Mouse (Mus musculus): ENCODE results near the gene Egfr.

Gene Egfr

DNA sequence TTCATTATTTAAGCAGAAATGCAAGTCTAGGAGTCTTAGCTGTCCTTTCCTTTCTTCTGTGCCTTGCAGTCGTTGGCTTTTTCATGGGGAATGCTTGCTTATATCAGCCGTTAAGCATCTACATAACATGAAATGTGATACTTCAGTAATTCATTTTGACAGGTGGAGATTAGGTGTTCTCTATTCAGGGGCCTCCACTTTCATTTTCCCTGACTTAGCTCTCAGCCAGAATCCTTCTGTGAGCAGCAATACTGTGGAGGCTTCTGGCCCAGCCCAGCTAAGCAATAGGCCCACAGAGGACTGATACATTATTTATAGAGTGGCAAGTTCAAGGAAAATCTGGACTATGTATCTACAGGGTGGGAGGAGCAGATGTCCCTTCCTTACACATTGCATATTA lies 25.0 kb downstream of the Egfr start:
- no peak for DNase-seq (ENCODE audit: low read depth)

DNA sequence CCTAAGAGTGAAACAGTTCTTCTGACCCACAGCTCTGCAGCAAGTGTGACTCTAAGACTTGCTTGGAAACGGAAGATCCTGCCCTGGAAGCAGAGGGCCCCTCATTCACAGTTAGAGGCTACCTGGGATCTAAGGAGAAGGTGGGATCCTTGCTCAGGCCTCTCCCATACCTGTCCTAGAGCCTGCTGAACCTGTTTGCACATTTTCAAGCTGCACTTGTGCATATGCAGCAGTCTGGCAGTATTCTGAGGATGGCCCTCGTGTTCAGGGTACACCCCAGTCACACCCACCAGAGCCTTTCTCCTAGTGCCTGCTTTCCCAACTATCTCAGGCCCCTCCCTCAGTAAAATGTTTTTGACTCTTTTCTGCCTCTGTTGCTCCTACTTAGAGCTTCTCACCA lies 29.6 kb downstream of the Egfr start:
- DNase-seq (ENCODE audit: low read depth) = no peak

DNA sequence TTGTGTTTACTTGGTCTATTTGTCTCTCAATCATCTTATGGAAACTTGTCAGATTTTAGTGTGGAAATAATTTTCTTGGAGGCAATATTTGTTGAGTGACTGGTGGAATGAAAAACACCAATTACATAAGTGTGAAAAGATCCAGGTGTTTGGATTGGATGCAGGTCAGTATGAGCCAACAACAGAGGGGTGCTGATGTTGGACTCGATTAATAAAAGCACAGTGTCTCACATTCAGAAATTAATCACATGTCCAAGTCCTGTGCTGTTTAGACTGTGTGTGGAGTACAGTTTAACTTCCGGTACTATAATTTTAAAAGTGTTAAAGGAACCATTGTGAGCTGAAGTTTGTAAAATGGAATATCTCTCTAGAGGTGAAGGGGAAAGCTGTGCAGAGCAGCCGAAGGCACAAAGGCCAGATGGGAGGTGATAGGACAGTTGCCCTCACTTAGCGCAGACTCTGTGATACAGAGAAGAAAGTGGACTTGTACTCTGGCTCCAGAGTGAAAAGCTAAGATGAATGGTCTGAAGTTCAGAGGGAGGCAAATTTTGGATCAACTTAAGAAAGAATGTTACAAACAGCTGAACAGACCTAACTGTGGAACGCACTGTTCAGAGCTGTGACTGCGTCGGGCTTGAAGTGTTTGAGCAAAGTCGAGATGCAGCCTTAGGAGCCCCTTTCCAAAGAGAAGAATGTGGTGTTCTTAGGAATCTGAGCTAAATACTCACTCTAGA lies 32.1 kb downstream of the Egfr start:
- no peak for DNase-seq (ENCODE audit: low read depth)

DNA sequence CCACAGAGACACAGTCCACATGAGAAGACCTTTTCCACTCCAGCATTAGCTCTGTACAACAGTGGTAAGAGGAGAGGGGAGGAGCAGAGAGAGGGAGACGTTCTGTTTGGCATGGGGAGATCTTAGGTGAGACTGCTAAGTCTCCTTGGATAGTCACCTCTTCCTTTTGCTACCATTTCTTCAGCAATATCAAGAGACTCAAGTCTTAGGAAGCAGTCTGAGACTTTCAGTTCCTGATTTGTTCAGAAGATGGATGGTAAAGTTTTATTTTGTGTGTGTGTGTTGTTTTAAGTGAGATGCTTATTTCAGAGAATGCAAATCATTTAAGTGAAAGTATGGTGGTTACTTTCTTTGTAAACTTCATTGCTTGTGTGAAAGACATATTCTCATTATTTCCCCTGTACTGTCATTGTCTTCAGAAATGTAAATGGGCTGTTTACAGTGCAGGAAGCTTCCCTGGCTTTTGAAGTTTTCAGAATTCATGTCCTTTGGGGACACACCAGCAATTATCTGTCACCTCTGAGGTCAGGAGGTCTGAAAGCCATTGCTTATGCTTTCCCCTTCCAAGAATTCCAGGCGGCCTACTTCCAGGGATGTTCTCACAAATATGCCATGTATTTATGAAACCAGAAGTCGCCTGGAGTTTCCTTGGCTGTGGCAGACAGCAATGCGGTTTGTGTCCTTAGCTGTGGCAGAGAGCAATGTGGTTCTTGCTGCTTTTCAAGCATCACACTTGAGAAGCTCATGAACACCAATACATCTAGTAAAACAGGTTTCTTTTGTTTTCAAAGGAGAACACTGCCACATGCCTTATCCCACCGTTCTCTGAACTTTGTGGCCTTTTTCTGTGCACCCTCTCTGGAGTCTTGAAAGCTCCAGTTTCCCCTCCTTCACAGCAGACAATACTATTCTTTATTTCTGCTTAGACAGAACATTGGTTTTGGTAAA lies 40.9 kb downstream of the Egfr start:
- DNase-seq (ENCODE audit: low read depth) = no peak

DNA sequence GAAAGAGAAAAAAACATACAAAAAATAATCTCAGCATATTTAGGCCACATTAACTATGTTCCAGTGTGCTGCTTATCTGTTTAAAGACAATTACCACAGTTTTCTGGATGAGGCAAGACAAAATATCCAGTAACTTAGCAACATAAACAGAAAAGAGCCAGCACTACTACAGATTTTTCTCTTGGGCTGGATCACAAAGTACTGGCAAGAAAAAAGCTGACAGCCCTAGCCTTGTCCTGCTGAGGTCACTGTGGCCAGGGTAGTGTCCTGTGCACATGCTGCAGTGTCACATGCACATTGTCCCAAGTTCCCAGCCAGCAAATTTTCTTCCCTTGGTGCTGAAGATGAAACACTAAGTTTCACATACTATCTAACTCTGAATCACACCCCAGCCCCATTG lies 43.0 kb downstream of the Egfr start:
- DNase-seq (ENCODE audit: low read depth) = no peak

DNA sequence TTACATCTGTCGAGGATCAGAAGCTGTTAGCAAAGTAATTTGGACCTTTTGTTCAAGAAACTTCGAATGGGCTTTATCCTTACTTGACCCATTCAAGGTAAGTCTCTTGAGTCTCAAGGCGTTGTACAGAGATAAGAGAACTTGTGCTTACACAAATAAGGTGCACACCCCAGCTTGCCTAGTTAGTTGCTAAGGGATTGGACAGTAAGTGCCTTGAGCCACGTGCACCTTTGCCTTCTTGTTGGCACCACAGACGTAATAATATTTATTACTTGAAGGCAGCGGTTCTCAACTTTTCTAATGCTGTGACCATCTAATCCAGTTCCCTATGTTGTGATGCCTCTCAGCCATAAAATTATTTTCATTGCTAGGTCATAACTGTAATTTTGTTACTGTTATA lies 43.5 kb downstream of the Egfr start:
- DNase-seq (ENCODE audit: low read depth) = no peak

DNA sequence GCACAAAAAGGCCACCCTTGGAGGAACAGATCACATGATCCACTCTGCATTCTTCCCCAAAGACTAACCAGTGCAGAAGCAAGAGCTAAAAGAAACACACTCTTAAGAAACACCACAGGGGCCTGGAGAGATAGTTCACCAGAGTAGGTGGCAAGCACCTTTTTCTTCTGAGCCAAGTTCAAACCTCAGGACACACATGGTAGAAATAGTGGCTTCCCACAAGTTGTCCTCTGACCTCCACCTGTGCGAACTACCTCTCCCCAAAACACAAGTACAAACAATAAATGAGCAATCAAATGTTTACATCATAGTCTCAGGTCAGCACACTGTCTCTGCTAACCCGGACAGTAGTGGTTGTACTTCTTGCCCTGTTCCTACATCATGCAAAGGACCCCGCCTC lies 45.5 kb downstream of the Egfr start:
- DNase-seq (ENCODE audit: low read depth) = no peak

DNA sequence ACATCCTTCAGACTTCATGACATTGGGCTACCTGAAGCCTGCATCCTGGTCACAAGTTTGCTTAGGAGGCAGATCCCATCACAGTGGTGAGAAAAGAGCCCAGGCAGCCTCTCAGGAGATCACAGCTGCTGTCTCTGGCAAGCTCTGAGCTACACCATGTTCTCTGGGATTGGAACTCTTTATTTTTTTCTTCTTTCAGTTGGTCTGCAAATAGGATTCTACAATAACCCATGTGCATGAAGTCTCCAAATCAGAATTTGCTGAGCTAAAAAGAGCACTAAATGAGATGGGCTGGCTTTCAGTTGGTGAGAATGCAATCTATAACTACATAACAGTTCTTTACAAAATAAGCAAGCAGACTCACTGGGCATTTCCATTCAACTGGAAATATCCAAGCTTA lies 46.1 kb downstream of the Egfr start:
- no peak for DNase-seq (ENCODE audit: low read depth)

DNA sequence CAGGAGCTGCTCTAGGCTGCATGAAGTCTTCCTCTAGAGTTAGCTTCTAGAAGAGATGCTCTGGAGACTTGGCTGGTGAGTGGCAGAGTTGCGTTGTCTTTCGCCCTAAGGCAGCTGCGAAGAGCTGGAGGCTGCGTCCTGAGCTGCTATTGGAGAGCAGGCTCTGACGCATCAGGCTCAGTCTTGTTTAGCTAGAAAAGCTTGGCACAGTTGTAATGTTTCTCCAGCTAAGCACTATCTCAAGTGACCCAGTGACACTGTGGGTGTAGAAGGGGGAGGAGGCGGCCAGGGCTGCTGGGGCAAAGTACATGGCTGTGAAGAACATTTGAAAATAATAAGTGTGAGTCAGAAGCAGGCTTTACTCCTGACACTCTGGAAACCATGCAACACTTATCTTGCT lies 48.5 kb downstream of the Egfr start:
- peak; percentile 78 for DNase-seq (ENCODE audit: low read depth)

DNA sequence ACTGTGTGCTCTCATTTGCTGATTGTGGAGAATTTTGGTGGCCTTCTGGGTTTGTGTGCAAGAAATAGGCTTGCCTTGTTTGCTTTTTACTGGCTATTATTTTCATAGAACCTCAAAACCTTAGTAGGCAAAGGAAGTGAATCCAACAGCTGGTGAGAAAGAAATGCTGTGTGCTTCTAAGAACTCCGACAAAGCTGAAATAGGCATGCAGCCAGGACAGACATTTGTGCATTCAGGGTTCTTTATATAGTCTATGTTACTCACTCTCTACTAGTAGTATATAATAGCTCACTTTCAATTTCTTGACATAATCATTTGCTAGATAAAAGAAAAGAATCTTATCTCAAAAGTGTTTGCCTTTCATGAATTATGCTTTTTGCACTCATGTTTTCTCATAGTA lies 50.7 kb downstream of the Egfr start:
- peak; percentile 28 for DNase-seq (ENCODE audit: low read depth)

DNA sequence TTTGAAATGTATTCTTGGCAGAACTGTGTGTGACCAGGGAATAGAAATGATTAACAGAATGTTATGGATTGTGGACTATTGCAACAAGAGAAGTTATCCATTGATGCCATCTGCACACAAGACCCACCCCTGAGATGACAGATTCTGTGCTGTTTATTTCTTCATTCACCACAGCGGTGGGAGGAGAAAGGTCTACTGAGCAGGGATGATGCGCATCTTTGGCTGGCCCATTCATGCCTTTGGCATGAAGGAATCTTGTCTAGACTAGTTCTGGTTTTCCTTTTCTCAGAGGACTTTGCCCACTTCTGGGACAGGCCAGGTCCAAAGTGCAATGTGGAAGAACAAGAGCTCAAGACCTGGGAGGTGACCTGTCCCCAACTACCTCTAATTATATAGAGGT lies 52.0 kb downstream of the Egfr start:
- peak; percentile 36 for DNase-seq (ENCODE audit: low read depth)

DNA sequence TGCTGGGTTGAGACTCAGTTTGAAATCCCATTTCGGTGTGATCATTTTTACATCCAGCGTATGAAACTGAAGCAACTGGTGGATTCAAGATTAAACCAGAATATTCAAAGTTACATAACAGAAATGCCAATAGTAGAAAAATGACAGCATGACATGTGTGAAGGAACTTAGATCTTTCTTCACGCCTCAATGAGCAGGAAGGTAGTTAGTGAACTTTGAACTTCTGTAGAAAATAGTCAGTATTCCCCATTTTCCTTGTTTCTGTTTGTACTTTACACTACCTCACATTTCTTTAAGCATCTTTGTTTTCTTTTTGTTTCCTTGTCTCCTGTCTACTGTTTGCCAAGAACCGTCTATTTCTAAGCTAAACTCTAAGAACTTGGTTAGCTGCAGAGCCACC lies 53.9 kb downstream of the Egfr start:
- DNase-seq (ENCODE audit: low read depth) = no peak

DNA sequence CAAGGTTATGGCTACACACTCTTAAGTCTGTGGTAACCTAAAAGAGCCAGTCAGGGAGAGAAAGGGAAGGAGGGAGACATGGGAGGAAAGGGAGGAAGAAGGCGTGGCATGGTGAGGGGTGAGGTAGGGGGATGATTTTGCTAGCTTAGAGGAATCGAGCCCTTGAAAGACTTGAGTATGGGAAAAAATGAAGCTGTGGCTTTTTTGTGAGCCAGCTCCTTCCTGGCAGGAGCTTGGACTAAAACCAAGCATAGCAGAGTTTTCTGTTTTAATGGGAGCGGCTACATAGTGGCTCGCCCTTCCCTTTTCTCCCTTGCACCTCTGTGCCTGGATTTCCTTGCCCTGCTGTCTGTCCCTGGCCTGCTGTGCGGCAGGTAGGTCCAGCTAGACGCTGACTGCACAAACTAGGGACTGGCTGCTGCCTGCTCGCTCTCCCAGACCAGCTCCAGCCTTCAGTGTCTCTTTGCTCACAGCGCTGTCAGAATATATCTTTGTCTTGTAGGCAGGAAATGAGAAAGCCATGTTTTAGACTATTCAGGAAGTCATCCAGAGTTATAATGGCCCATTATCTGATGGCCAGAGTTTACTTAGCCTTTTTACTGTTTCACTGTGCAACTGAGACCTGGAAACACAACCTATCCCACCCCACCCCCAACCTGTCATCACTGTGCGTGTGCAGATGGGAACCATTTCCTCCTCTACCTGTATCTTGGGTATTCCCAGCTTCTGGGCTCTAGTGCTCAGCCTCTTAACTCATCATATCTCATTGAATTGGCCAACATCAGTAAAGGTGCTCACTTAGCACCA lies 57.4 kb downstream of the Egfr start:
- peak; percentile 45 for DNase-seq (ENCODE audit: low read depth)

DNA sequence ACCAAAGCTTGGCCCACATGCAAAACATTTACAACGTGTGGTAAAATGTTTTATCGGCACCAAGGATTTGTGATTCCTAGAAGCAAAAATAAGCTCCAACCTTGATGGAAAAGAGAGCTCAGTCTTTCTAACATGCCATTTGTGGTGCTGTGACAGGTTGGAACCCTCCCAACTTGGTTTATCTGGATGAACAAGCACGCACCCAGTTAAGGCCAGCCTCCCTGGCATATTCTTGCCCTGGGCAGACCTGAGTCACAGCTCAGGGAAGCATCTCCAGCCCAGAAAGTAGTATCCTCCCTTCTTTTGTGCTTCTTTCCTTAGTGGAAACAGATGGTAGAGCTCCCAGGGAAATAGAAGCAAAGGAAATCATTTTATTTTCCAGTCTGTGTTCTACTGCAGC lies 58.1 kb downstream of the Egfr start:
- DNase-seq (ENCODE audit: low read depth) = peak; percentile 75

DNA sequence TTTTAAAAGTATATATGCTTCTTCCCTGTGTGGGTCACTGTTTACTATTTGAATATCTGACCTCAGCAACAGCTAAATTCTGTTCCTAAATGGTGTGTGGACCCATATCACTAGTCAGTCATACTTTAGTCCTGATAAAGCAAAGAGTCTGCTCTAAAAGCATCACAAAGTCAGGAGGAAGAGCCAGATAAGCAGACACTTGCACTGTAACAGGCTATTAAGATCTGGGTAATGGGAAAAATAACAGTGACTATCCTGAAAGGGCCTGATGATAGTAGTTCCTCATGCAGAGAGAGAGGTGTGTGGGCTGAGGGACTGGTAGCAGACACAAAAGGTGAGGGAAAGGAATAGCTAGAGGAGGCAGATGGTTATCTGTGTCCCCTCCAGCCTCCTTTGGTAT lies 61.3 kb downstream of the Egfr start:
- DNase-seq (ENCODE audit: low read depth) = no peak

DNA sequence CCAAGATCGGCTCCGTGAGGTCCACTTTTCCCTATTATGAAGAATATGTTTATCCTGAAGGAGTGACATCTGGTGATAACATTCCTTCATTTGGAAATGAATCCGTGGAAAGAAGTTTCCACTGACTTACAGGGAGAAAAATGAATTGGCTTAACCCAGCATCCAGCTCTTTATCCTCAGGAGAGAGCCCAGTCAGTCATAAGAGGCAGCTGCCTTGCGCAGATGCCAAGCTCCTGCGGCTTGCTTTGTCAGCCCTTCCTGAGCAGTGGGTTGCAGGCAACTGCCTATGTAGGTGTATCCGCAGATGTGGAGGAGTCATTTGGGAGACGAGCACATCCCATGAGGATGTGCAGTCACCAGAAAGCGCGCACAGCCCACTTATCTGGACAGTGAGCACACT lies 64.4 kb downstream of the Egfr start:
- DNase-seq (ENCODE audit: low read depth) = peak; percentile 25

DNA sequence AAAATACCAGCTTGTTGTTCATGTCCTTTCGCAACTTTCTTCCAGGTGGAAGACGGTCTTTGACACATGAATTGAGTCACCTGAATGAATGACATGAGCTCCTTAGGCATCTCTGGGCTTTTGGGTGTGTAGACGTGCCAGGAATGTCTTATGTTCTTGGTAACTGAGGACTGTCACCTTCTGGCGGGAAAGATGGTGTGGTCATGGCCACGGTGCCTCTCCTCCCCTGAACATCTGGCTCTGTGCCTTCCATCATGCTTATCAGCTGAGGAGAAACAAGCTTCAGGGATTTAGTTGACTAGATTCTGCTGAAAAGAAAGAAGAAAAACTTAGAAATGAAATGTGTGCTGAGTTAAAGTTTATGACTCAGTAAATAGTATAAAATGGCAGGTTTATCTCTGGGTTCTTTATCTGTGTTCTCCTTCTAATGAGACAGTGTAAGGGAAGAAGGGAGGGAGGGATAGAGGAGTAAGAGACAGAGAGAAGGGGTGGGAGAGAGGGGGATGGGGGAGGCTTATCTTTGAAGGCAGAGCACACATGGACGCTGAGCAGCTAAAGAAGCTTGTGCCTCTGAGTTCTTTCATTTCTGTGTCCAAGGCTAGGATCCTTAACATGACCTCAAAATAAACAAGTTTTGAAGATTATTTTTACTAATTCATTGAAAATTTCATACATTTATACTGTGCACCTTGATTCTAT lies 65.5 kb downstream of the Egfr start:
- no peak for DNase-seq (ENCODE audit: low read depth)

DNA sequence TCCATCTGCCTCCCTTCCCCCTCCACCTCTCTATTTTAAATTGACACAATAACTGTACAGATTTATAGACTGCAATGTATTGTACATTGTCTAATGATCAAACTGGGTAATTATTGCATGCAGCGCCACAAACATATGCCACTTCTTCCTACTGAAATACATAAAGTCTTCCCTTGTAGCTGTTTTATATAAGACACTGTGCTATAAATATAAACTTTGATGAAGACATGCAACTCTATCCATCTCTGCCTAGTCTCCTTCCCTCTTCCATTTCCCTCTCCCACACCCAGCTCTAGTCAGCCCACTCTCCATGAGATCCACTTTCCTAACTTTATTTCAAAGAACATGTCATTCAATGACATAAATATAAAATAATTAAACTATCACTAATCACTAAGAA lies 67.4 kb downstream of the Egfr start:
- DNase-seq (ENCODE audit: low read depth) = no peak

DNA sequence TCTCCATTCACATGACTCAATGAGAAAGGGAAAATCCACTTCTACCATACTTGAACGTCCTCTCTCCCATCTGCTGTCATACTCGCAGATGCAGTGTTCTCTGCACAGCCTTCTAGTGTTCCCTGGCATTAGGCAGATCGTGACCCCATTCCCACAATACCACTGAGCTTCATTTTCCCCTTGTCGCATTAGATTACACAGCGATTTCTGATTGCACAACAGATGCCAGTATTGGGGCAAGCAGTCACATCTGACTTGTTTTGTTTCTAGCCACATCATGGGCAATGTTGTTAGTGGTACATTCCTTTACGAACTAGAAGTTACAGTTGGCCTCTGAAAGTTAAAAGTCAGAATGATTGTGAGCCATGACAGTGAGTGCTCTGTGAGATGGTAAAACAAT lies 68.1 kb downstream of the Egfr start:
- DNase-seq (ENCODE audit: low read depth) = peak; percentile 36

DNA sequence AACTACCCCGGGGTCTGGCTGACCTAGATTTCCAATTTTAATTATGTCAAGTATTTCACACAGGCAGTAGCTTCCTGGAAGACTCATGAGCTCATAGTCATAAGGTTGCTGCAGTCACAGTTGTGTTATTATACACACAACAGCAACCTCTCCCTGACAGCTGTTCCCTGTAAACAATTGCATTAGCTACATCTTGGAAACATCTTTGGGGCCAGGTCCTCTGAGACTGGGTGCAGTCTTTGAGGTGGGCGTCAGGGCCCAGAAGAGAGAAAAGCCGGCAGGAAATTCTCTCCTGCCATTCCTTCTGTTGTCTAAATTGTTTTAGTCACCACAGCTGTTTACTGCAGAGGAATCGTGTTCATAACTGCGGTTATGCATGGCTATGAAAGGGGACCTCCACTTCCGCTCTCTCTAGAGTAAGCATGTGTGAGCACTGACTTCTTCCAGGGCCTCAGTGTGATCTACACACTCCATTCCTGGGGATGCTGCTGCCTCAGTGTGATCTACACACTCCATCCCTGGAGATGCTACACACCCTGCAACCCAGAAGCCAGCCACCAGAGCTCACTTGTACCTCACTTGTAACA lies 69.8 kb downstream of the Egfr start:
- no peak for DNase-seq (ENCODE audit: low read depth)

DNA sequence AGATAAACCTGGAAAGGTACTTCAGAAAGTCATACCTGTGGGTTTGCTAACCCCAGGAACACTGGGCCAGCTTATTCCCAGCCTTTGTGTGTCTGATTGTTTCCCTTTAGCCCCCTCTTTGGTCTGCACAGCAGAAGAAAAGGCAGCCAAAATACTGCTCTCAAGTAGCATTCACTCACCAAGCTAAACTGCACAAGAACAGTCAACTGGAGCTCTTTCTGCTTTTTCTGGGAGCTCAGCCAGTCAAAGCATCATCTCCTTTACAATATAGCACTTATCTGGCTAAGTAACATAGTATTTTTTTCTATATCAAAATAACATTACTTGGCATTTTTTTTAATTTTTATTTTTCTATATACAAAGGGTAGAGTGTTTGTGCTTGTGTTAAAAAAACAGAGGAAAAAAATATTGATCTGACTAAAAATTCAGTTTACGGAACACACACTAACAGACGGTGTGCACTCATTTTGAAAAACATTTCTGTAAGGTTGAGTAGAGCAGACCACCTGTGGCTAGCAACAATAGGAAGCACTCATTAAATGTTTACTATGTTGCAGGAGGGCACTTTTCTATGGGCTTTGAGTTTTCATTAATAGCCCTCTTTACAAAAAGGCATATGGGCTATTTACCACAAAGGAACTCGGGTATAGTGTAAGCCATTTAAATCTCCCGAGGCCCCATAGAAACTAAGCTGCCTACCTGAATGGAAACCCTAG lies 72.0 kb downstream of the Egfr start:
- peak; percentile 53 for DNase-seq (ENCODE audit: low read depth)
